Comparison of ENCODE assay signal across 8 mouse cellular contexts in genomic region chr4:57798286-57799018, GRCm38 (mm10).
DNase-seq lines count a peak whose midpoint lies in the region; ATAC-seq lines count a peak whose summit lies in the region.

No protein-coding gene starts in this region.

- peak overlapping the region; percentile 41; the same call in 1 of the 2 replicates for H3K9ac ChIP-seq in hindbrain, embryonic 11.5 days (ENCODE audit: low read depth, low read length)
- H3K9ac ChIP-seq in midbrain, embryonic 12.5 days (replicated peaks): no peak overlapping the region

- H3K9me3 ChIP-seq in hindbrain, embryonic 11.5 days (ENCODE audit: control insufficient read depth, low read length): no peaks in the 10 kb centered on the region
- H3K9me3 ChIP-seq in midbrain, embryonic 12.5 days: no peaks in the 10 kb centered on the region

- H3K4me1 ChIP-seq in hindbrain, embryonic 11.5 days (replicated peaks; ENCODE audit: control insufficient read depth, insufficient read depth, low read length): no peaks in the 10 kb centered on the region
- H3K4me1 ChIP-seq in midbrain, embryonic 12.5 days: peaks cover 8% of the 10 kb centered on the region

- H3K4me2 ChIP-seq in hindbrain, embryonic 11.5 days (replicated peaks; ENCODE audit: low read depth, low read length): no peak overlapping the region
- no peak overlapping the region for H3K4me2 ChIP-seq in midbrain, embryonic 12.5 days (replicated peaks)

- no peak overlapping the region for H3K4me3 ChIP-seq in hindbrain, embryonic 11.5 days (ENCODE audit: low read depth, low read length)
- no peak overlapping the region for H3K4me3 ChIP-seq in midbrain, embryonic 12.5 days

- DNase-seq in kidney, postnatal 10 days: peak; percentile 31
- DNase-seq in kidney, adult 11 months: no peak
- peak; percentile 41 to 62 for DNase-seq in adrenal gland, adult 18-20 months (ENCODE audit: low spot score in 2 of 2)
- no peak for DNase-seq in hindbrain, embryonic 11.5 days (ENCODE audit: low spot score)
- DNase-seq in cerebellum, adult 11 months: no peak
- no peak for DNase-seq in retina, postnatal 1 day
- no peak for DNase-seq in gastrocnemius, postnatal 10 days

- ATAC-seq in hindbrain, embryonic 11.5 days (ENCODE audit: low FRiP score): peak; percentile 73
- ATAC-seq in midbrain, embryonic 12.5 days (ENCODE audit: low FRiP score, low read depth): peak; percentile 83

- peak overlapping the region; percentile 52; the same call in 1 of the 2 replicates for H3K27ac ChIP-seq in hindbrain, embryonic 11.5 days (ENCODE audit: low read depth, low read length)
- H3K27ac ChIP-seq in midbrain, embryonic 12.5 days (replicated peaks): peak overlapping the region; percentile 58; the same call in 1 of the 2 replicates

- H3K27me3 ChIP-seq in hindbrain, embryonic 11.5 days (ENCODE audit: control insufficient read depth, insufficient read depth, low read length): no peaks in the 10 kb centered on the region
- H3K27me3 ChIP-seq in midbrain, embryonic 12.5 days: no peaks in the 10 kb centered on the region

- no peaks in the 10 kb centered on the region for H3K36me3 ChIP-seq in hindbrain, embryonic 11.5 days (ENCODE audit: control insufficient read depth, insufficient read depth, low read length)
- no peaks in the 10 kb centered on the region for H3K36me3 ChIP-seq in midbrain, embryonic 12.5 days

- 41% methylated on average over 10 of the region's 10 CpGs for WGBS in hindbrain, embryonic 11.5 days
- 10% methylated on average over 10 of the region's 10 CpGs for WGBS in midbrain, embryonic 12.5 days

Comparison
In these comparisons a context has a peak if more than half of its experiments do, and no peak if none do; other contexts are left out.
1. DNase-seq: peak in kidney, postnatal 10 days (single experiment) and adrenal gland, adult 18-20 months (2 of 2); none in kidney, adult 11 months (single experiment), hindbrain, embryonic 11.5 days (single experiment), cerebellum, adult 11 months (single experiment), retina, postnatal 1 day (single experiment) and gastrocnemius, postnatal 10 days (single experiment).